Mouse (Mus musculus): ENCODE data around the gene BC067074. TPM values are rescaled to one million over a fixed set of nuclear protein-coding genes. Genes with fewer than 3 reads are reported as not detected.
"Not testable (repeated sequence)": the region's sequence is repeated elsewhere in the genome, so short reads cannot be mapped to it uniquely, and the experiment has no call there.

The BC067074 gene
- polyA plus RNA-seq (2014; fragmentation: Nextera tagmentation; extraction: Ambion mirVana), result 2.0 and 2.1 TPM in 2 replicates

DNA sequence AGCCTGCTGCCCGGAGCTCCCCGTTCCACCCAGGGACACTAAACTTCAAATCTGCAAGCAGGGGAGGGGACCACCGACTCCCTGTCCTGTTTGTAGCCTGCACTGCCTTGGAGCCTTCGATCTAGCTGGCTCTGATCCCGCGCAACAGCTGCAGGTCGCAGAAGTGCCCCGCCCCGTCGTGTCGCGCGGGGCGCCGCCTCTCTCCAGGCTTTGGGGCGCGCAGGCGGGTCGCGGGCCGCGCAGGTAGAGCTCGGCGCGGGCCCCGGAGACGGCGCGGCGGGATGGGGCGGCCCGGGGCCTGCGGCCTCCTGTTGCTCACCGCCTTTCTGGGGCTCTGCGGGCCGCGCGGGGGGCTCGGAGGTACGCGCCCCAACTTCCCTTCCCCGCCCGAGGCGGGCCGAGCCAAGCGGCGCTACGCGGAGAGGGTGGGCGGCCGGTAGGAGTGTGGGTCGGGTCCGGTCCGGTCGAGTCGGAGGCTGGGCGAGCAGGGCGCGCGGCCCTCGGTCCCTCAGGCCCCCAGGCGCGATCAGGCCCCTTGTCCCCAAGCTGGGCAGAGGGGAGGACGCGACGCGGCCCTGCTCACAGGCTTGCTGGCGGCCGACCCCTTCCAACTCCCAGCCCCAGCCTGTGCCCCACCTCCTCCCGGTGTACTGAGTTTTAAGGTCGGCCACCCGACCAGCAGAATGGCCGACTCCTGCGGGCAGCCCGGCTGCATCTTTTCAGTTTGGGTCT lies at the start of gene BC067074:
TSS of gene BC067074 (plus strand) at position 185 of the 732 bp plus-strand sequence.
- ATAC-seq (replicated peaks; ENCODE audit: low FRiP score) (peak; percentile 82), DNase-seq (ENCODE audit: low spot score) (peak; percentile 73)
- 0 out of 2 replicates have a peak, but pooled peaks cover 3% of the 10 kb centered on the region for H3K4me1 ChIP-seq (replicated peaks; ENCODE audit: control insufficient read depth, insufficient read depth, low read length)
- no peaks in the 10 kb centered on the region for H3K36me3 ChIP-seq (ENCODE audit: control insufficient read depth, insufficient read depth, low read length)
- no peaks in the 10 kb centered on the region for H3K9me3 ChIP-seq (ENCODE audit: control insufficient read depth, low read length)
- WGBS, result 1% methylated on average over 56 of the region's 75 CpGs
- H3K9ac ChIP-seq (ENCODE audit: low read length), result peak within 1 kb of the TSS; percentile 74
- no peak within 1 kb of the TSS for H3K27ac ChIP-seq (ENCODE audit: low read depth, low read length)
- H3K27me3 ChIP-seq (ENCODE audit: control insufficient read depth, insufficient read depth, low read length), result peaks cover 2% of the 10 kb centered on the region; the same call in 1 of the 2 replicates
- H3K4me2 ChIP-seq (ENCODE audit: low read depth, low read length, severe bottlenecking), result peak within 1 kb of the TSS; percentile 65
- H3K4me3 ChIP-seq (ENCODE audit: low read depth, low read length), result peak within 1 kb of the TSS; percentile 59

DNA sequence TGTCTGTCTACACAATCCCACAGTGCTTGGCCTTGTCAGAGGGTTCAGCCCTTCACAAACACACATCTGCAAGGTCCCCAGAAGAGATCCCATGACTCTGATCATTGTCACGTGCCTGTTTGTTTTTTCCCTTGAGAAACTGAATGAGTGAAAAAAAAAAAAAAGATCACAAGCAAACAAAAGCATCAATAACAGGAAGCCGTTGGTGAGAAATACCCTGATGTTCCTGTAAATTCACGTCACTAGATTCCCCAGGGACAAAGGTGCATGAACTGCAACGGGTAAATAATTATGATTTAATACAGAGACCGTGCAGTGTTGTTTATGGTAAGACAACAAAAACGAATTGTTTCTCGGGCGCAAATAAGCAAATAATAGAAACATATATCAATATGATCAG lies 47.9 kb upstream of the BC067074 start:
- no peaks in the 10 kb centered on the region for H3K4me1 ChIP-seq (replicated peaks; ENCODE audit: control insufficient read depth, insufficient read depth, low read length)
- no peaks in the 10 kb centered on the region for H3K36me3 ChIP-seq (ENCODE audit: control insufficient read depth, insufficient read depth, low read length)
- no peaks in the 10 kb centered on the region for H3K27me3 ChIP-seq (ENCODE audit: control insufficient read depth, insufficient read depth, low read length)
- H3K9me3 ChIP-seq (ENCODE audit: control insufficient read depth, low read length), result no peaks in the 10 kb centered on the region
- ATAC-seq (replicated peaks; ENCODE audit: low FRiP score), result no peak
- H3K4me3 ChIP-seq (ENCODE audit: low read depth, low read length), result no peak overlapping the region
- H3K9ac ChIP-seq (ENCODE audit: low read length), result no peak overlapping the region
- WGBS, result 85% methylated on average over 8 of the region's 8 CpGs
- H3K4me2 ChIP-seq (ENCODE audit: low read depth, low read length, severe bottlenecking), result no peak overlapping the region
- no peak for DNase-seq (ENCODE audit: low spot score)
- H3K27ac ChIP-seq (ENCODE audit: low read depth, low read length), result no peak overlapping the region

DNA sequence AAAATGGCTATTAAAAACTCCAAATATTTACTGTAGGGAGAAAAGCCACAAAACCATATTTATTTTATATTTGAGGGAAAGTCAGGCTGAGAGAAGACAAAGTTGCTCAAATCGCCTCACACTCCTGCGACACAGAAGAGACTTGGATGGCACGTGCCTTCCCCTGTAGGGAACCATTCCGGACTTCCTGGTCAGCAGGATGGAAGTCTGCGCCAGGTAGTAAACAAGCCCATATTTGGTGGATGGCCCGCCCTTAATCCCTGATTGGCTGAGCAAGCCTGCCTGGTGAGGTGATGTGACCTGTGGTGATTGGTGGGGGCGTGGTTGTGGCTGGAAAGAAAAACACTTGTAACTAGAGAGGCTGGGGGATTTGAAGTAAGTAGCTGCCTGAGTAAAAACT lies 40.4 kb upstream of the BC067074 start:
- not testable (repeated sequence) for H3K36me3 ChIP-seq (ENCODE audit: control insufficient read depth, insufficient read depth, low read length); H3K27me3 ChIP-seq (ENCODE audit: control insufficient read depth, insufficient read depth, low read length); DNase-seq (ENCODE audit: low spot score); H3K4me1 ChIP-seq (replicated peaks; ENCODE audit: control insufficient read depth, insufficient read depth, low read length); H3K9me3 ChIP-seq (ENCODE audit: control insufficient read depth, low read length); ATAC-seq (replicated peaks; ENCODE audit: low FRiP score); H3K9ac ChIP-seq (ENCODE audit: low read length); H3K4me3 ChIP-seq (ENCODE audit: low read depth, low read length); H3K4me2 ChIP-seq (ENCODE audit: low read depth, low read length, severe bottlenecking); H3K27ac ChIP-seq (ENCODE audit: low read depth, low read length)
- 88% methylated on average over 7 of the region's 7 CpGs for WGBS

DNA sequence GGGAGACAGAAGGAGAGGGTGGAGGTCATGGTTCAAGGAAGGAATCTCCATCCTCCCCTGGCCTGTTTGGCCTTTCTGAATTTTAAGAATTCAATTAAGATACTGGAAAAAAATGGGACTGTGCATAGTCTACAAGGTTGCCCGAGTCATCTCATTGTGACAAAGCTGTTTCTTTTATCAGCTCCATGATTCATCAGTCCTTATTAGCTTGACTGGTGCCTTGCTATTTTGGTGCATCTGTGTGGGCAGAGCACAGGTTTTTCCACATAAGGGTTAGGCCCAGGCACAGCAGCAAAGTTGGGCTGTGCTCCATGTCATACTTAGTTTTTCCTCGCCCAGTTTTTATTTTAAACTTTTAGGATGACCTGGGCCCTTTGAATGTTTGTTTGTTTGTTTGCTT lies 36.2 kb upstream of the BC067074 start:
- H3K9me3 ChIP-seq (ENCODE audit: control insufficient read depth, low read length), result no peaks in the 10 kb centered on the region
- H3K9ac ChIP-seq (ENCODE audit: low read length), result no peak overlapping the region
- ATAC-seq (replicated peaks; ENCODE audit: low FRiP score), result no peak
- no peak overlapping the region for H3K4me2 ChIP-seq (ENCODE audit: low read depth, low read length, severe bottlenecking)
- H3K27ac ChIP-seq (ENCODE audit: low read depth, low read length), result no peak overlapping the region
- H3K4me1 ChIP-seq (replicated peaks; ENCODE audit: control insufficient read depth, insufficient read depth, low read length), result no peaks in the 10 kb centered on the region
- 92% methylated on average over 2 of the region's 2 CpGs for WGBS
- no peaks in the 10 kb centered on the region for H3K36me3 ChIP-seq (ENCODE audit: control insufficient read depth, insufficient read depth, low read length)
- no peak for DNase-seq (ENCODE audit: low spot score)
- no peaks in the 10 kb centered on the region for H3K27me3 ChIP-seq (ENCODE audit: control insufficient read depth, insufficient read depth, low read length)
- no peak overlapping the region for H3K4me3 ChIP-seq (ENCODE audit: low read depth, low read length)

DNA sequence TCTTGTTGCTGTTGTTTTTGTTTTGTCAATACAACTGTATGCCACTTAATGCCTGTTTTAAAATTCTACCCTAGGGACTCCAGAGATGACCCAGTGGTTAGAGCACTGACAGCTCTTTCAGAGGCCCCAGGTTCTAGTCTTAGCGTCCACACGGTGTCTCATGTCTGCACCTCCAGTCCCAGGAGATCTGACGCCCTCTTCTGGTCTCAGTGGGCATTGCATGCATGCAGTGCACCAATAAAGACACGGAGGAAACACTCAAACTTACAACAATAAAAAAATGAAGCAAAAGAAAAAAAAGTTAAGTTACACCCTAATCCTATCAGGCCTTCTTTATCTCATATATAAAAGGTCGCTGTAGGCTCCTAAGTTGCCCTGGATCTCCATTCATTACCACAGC lies 35.8 kb upstream of the BC067074 start:
- Histone ChIP-seq H3K36me3 (ENCODE audit: control insufficient read depth, insufficient read depth, low read length) (no peaks in the 10 kb centered on the region), H3K27ac (ENCODE audit: low read depth, low read length) (no peak overlapping the region), H3K4me1 (replicated peaks; ENCODE audit: control insufficient read depth, insufficient read depth, low read length) (no peaks in the 10 kb centered on the region), H3K9me3 (ENCODE audit: control insufficient read depth, low read length) (no peaks in the 10 kb centered on the region), H3K4me3 (ENCODE audit: low read depth, low read length) (no peak overlapping the region), H3K9ac (ENCODE audit: low read length) (no peak overlapping the region), H3K27me3 (ENCODE audit: control insufficient read depth, insufficient read depth, low read length) (no peaks in the 10 kb centered on the region), H3K4me2 (ENCODE audit: low read depth, low read length, severe bottlenecking) (no peak overlapping the region)
- ATAC-seq (replicated peaks; ENCODE audit: low FRiP score) (no peak), DNase-seq (ENCODE audit: low spot score) (no peak)
- WGBS, result 45% methylated on average over 5 of the region's 5 CpGs

DNA sequence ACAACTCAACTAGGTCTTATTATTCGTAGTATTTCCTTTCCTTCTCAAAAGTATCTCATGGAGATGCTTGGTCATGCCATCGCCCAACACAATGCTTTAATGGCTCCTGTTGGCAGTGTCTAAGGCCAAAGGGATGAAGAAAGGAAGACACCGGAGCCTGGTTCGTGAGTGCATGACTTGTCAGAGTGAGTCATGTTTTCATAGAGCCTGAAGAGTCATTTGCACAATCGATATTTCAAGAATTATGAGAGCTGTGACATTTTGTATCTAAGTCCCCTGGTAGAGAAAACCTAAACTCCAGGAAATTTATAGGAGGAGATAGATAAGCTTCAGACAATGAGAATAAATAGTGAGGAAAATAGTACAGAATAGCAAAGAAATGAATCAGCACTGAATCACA lies 33.7 kb upstream of the BC067074 start:
- no peak overlapping the region for H3K4me3 ChIP-seq (ENCODE audit: low read depth, low read length)

DNA sequence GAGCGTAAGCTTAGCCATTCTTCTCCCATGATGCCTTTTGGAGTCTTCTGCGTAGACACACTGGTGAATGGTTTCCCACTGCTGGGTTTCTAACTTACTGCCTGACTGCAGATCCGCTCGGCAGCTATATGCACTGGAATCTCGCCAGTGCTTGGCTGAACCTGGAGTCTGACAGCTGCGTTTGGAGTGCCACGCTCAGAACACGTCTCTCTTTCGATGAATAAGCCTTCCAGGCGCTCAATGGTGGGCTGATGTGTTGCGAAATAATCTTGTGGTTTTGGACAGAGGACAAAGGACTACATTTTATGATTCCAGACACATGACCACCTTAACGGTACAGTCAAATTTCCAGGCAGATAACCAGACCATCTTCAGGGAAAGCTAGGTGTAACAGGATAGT lies 30.1 kb upstream of the BC067074 start:
- Histone ChIP-seq H3K27ac (ENCODE audit: low read depth, low read length) (no peak overlapping the region), H3K4me2 (ENCODE audit: low read depth, low read length, severe bottlenecking) (no peak overlapping the region), H3K9me3 (ENCODE audit: control insufficient read depth, low read length) (no peaks in the 10 kb centered on the region), H3K36me3 (ENCODE audit: control insufficient read depth, insufficient read depth, low read length) (no peaks in the 10 kb centered on the region), H3K27me3 (ENCODE audit: control insufficient read depth, insufficient read depth, low read length) (no peaks in the 10 kb centered on the region), H3K4me1 (replicated peaks; ENCODE audit: control insufficient read depth, insufficient read depth, low read length) (no peaks in the 10 kb centered on the region), H3K9ac (ENCODE audit: low read length) (no peak overlapping the region), H3K4me3 (ENCODE audit: low read depth, low read length) (no peak overlapping the region)
- WGBS, result 86% methylated on average over 12 of the region's 12 CpGs
- ATAC-seq (replicated peaks; ENCODE audit: low FRiP score) (no peak), DNase-seq (ENCODE audit: low spot score) (no peak)

More for the DNA sequence above, 33.7 kb upstream of the BC067074 start:
- Histone ChIP-seq H3K4me1 (replicated peaks; ENCODE audit: control insufficient read depth, insufficient read depth, low read length) (no peaks in the 10 kb centered on the region), H3K27ac (ENCODE audit: low read depth, low read length) (no peak overlapping the region), H3K36me3 (ENCODE audit: control insufficient read depth, insufficient read depth, low read length) (no peaks in the 10 kb centered on the region), H3K4me2 (ENCODE audit: low read depth, low read length, severe bottlenecking) (no peak overlapping the region), H3K9ac (ENCODE audit: low read length) (no peak overlapping the region), H3K27me3 (ENCODE audit: control insufficient read depth, insufficient read depth, low read length) (no peaks in the 10 kb centered on the region), H3K9me3 (ENCODE audit: control insufficient read depth, low read length) (no peaks in the 10 kb centered on the region)
- DNase-seq (ENCODE audit: low spot score) (no peak), ATAC-seq (replicated peaks; ENCODE audit: low FRiP score) (no peak)
- WGBS, result 94% methylated on average over 5 of the region's 5 CpGs

DNA sequence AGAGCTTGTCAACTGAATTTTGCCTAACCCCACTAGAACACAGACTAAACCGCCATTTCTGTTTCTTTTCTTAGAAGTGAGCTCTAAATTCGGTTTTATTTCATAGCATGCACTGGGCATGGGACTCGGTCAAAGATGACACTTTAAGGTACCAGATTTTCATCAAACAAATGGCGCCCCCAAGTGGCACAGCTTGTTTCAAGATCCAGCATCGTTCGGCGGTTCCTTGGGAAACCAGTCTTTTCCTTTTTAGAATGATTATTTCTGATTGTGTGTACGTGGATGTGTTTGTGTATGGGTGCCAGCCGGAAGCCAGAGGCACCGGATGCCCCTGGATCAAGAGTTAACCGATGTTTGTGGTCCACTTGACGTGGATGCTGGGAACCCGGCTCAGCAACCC lies 27.7 kb upstream of the BC067074 start:
- H3K4me1 ChIP-seq (replicated peaks; ENCODE audit: control insufficient read depth, insufficient read depth, low read length), result no peaks in the 10 kb centered on the region
- no peaks in the 10 kb centered on the region for H3K27me3 ChIP-seq (ENCODE audit: control insufficient read depth, insufficient read depth, low read length)
- no peak for ATAC-seq (replicated peaks; ENCODE audit: low FRiP score)
- no peak overlapping the region for H3K4me2 ChIP-seq (ENCODE audit: low read depth, low read length, severe bottlenecking)
- no peak overlapping the region for H3K4me3 ChIP-seq (ENCODE audit: low read depth, low read length)
- no peaks in the 10 kb centered on the region for H3K36me3 ChIP-seq (ENCODE audit: control insufficient read depth, insufficient read depth, low read length)
- 37% methylated on average over 13 of the region's 13 CpGs for WGBS
- no peak overlapping the region for H3K27ac ChIP-seq (ENCODE audit: low read depth, low read length)
- no peaks in the 10 kb centered on the region for H3K9me3 ChIP-seq (ENCODE audit: control insufficient read depth, low read length)
- peak; percentile 73 for DNase-seq (ENCODE audit: low spot score)
- no peak overlapping the region for H3K9ac ChIP-seq (ENCODE audit: low read length)

DNA sequence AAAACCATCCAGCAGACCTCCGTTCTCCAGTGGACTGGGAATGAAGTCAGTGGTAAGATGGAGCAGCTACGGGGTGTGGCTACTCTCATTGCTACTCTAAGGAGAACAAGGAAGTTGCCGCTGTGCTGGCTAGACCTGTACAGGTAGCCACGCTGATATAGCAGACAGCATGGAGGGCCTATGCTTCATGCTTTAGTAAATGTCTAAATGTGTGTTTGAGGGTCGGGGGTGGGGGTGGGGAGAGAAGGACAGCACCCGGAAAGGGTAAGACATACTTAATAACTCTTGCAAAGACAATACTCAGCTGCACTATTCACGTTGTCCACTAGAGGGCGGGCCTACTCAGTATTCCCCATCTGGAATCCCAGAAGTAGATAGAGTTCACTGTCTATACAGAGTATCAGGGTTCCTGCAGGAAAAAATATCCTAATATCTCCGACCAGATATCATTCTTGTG lies 26.4 kb upstream of the BC067074 start:
- ATAC-seq (replicated peaks; ENCODE audit: low FRiP score), result peak; percentile 40
- no peaks in the 10 kb centered on the region for H3K36me3 ChIP-seq (ENCODE audit: control insufficient read depth, insufficient read depth, low read length)
- no peak overlapping the region for H3K27ac ChIP-seq (ENCODE audit: low read depth, low read length)
- DNase-seq (ENCODE audit: low spot score), result peak; percentile 88
- H3K9me3 ChIP-seq (ENCODE audit: control insufficient read depth, low read length), result no peaks in the 10 kb centered on the region
- H3K9ac ChIP-seq (ENCODE audit: low read length), result no peak overlapping the region
- H3K4me2 ChIP-seq (ENCODE audit: low read depth, low read length, severe bottlenecking), result no peak overlapping the region
- H3K4me3 ChIP-seq (ENCODE audit: low read depth, low read length), result no peak overlapping the region
- H3K4me1 ChIP-seq (replicated peaks; ENCODE audit: control insufficient read depth, insufficient read depth, low read length), result no peaks in the 10 kb centered on the region
- no peaks in the 10 kb centered on the region for H3K27me3 ChIP-seq (ENCODE audit: control insufficient read depth, insufficient read depth, low read length)
- WGBS, result 31% methylated on average over 9 of the region's 9 CpGs
